Mouse (Mus musculus): ENCODE results near the gene Creb3. TPM values are rescaled to one million over a fixed set of nuclear protein-coding genes. Genes with fewer than 3 reads are reported as not detected.
"Not testable (repeated sequence)": the region's sequence is repeated elsewhere in the genome, so short reads cannot be mapped to it uniquely, and the experiment has no call there.

Gene Creb3
- total RNA-seq (2022) = 10 to 100 TPM; 39.7 to 48.8 (median 43.2) TPM

DNA sequence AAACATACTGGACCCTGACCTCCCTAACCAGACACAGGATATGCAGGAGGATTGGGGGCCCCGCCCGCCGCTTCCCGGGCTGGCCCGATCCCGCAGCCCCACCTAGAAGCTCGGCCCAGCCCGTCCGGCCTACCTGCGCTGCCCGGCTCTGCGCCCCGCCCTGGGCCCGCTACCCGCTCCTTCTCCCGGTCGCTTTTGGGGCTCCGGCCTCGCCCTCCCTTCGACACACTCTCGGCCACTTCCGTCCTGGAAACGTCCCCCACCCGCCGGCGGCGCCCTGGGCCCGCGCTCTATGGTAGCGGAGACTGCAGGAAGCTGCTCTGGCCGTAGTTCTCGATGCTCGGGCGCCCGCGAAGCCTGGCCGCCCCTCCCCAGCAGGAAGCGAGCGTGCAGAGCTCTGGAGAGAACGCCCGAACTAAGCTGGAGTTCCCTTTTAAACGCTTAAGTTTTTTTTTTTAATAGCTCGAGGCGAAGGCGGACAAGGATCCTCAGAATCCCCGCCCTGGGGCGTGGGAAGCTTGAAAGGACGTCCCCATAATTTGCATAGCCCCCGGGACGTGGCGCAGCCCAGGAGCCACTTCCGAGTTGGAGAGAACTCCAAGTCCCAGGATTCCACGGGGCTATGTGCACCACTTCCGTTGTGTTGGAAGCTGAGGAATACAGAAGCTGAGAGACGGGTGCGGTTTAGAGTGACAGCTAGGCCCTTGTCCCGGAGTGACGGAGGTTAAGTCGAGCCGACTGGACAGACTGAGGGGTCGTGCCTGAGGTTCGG lies at the start of gene Creb3, which contains the start of gene Tln1:
Gene Creb3, plus strand, starts transcription at position 336 of the 772 bp plus-strand sequence.
Gene Tln1, minus strand, starts transcription at position 695 of the 772 bp plus-strand sequence.
- DNase-seq (ENCODE audit: low spot score) = peak; percentile 98

- no peak for DNase-seq (ENCODE audit: low spot score)
These were observed 49.5 kb upstream of the Creb3 start for GRCm38 (mm10) chr4:43512653-43513052.

DNA sequence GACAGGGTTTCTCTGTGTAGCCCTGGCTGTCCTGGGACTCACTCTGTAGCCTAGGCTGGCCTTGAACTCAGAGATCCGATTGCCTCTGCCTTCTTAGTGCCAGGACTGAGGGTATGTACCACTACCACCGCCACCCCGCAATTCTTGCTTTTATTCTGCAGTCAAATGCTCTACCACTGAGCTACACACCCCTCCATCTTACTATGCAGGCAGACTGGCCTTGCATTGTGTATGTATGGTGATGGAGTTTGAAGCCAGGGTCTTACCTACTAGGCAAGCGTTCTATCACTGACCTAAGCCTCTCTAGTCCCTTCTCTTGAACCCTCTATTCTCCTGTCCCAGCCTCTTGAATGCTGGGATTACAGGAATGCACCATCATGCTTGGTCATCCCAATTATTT lies 48.8 kb upstream of the Creb3 start:
- no peak for DNase-seq (ENCODE audit: low spot score)

- DNase-seq (ENCODE audit: low spot score) = no peak
These were observed 48.3 kb upstream of the Creb3 start for GRCm38 (mm10) chr4:43513791-43514190.

DNA sequence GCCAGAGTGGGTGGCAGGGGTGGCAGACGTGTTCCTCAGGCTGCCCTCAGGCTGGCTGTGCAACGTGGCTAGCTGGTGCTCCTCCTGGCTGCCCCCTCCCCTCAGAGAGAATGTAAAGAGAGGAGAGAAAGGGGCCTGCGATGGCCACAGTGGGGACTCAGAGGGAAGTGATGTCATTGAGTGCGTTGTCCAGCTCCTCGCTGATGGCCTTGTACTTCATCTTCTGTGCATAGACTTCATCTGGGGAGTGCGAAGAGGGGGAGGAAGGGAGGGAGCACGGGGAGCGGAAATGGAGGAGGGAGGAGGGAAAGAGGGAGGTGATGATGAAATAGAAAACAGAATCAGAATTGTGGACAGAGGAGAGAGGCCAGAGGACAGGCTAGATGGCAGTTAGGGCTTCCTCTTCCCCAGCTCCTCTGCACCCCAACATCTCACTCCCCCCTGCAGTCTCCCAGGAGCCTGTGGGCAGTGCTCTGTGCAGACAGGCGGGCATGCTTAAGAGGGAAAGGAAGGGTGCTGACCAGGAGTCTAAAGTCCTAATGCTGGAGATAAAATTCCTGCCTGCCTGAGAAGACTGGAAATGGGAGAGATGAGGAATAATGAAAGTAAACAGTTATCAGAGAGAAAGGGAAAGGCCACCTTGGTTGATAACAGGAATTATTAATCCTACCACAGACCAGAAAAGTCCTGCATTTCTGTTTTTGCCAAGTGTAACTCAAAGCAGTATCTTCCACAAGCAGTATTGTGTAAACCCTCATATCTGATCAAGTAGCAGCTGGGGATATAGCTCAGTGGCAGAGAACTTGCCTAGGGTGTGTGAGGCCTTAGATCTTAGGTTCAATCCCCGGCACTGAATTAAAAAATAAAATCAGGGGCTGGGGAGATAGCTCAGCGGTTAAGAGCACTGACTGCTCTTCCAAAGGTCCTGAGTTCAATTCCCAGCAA lies 46.1 kb upstream of the Creb3 start:
- no peak for DNase-seq (ENCODE audit: low spot score)

GRCm38 (mm10) chr4:43519551-43519950 lies 42.6 kb upstream of the Creb3 start:
- no peak for DNase-seq (ENCODE audit: low spot score)

- peak; percentile 91 for DNase-seq (ENCODE audit: low spot score)
These were observed 42.2 kb upstream of the Creb3 start for GRCm38 (mm10) chr4:43519956-43520355.

- DNase-seq (ENCODE audit: low spot score) = no peak
These were observed 34.3 kb upstream of the Creb3 start for GRCm38 (mm10) chr4:43527880-43528279.

DNA sequence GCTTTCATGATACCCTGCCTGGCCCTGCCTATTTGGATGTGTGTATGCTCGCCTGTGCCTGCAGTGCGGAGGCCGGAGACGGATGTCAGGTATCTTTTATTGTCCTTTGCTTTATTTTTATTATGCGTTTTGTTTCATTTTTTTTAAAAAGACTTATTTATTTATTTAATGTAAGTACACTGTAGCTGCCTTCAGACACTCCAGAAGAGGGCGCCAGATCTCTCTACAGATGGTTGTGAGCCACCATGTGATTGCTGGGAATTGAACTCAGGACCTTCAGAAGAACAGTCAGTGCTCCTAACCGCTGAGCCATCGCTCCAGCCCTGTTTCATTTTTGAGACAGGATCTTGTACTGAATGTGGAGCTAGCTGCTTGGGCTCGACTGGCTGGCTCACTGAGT lies 33.6 kb upstream of the Creb3 start:
- no peak for DNase-seq (ENCODE audit: low spot score)

- DNase-seq (ENCODE audit: low spot score) = no peak
These were observed 32.0 kb upstream of the Creb3 start for GRCm38 (mm10) chr4:43530081-43530501.

- DNase-seq (ENCODE audit: low spot score) = peak; percentile 58
These were observed 31.6 kb upstream of the Creb3 start for GRCm38 (mm10) chr4:43530581-43530980.

GRCm38 (mm10) chr4:43533270-43533669 lies 28.9 kb upstream of the Creb3 start:
- DNase-seq (ENCODE audit: low spot score) = no peak

DNA sequence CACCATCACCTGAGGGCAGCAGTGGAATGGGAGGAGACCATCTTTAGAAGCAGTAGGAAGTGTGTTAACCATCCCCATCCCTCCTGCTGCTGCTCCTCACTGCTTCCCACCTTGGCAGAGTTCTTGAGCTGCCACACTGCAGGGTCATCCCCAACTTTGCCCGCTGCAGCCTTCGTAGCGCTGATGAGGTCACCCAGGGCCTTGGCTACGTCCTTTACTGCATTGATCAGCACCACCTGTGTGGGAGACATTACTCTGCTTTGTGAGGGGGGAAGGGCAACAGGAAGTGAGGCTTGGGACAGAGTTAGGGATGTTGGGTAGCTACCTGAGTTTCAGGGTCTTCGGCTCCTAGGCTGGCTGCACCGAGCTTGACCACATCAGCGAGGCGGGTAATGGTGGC lies 26.5 kb upstream of the Creb3 start:
- DNase-seq (ENCODE audit: low spot score) = no peak

DNA sequence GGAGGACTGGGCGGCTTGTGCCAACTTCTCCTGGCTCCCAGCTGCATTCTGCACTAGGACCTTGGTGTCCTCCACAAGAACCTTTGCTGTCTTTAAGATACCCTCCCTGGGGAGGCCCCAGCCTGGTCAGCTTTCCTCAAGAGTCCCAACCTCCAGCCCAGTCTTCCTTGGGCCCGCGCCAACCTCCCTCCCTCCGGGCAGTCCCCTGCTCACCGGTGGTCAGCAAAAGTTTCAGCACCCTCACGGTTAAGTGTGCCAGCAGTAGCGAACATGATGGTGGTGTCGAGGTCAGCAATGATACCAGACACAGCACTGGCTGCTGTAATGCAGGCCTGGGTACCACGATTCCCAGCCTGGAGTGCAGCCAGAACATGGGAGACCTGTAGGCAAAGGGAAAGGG lies 26.1 kb upstream of the Creb3 start:
- DNase-seq (ENCODE audit: low spot score) = no peak

GRCm38 (mm10) chr4:43542044-43542443 lies 20.1 kb upstream of the Creb3 start:
- no peak for DNase-seq (ENCODE audit: low spot score)

DNA sequence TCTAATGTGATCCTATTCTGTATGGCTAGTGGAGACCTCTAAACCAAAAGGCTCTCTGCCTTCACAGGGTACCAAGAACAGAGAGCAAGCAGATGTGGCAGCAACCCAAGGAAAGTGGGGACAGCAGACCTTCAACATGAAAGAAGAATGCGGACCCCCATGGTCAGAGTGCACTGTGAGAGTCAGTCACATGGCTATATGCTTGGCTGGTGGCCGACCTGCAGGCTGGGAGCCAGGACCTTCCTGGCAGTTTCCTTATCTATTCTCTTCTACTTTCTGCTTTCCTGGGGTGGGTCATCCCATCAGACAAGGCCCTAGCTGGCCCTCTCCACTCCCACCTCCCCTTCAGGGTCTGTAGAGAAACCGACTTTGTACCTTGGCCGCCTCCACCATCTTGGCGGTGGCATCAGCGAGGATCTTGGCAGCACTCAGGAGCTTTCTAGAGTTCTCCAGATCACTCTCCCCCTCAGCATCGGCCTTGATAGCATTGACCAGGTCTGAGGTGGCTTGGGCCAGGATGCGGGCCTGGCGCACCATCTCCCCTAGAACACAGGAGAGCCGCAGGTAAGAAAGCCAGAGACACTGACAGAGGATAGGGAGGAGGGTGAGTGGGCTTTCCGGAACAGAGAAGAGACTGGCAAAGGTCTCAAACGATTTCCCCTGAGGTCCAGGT lies 15.6 kb upstream of the Creb3 start:
- DNase-seq (ENCODE audit: low spot score) = no peak

DNA sequence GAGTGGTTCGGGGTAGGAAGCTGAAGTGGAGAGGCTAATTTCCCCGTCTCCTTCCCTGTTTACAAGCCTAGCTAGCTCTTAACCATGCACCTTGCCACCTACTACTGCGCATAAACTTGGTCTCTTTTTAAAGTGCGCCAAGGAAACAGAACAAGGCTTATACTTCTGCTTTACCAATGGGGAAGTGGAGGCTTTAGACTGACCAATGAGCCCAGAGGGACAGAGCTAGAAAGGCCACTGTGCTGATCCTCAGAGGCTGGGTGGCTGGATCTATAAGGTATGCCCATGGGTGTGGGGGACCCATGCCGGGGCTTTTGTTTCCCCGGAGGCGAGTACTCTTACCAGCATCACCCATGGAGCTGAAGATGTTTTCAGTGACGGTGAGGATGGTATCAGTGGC lies 15.0 kb upstream of the Creb3 start:
- DNase-seq (ENCODE audit: low spot score) = no peak

DNA sequence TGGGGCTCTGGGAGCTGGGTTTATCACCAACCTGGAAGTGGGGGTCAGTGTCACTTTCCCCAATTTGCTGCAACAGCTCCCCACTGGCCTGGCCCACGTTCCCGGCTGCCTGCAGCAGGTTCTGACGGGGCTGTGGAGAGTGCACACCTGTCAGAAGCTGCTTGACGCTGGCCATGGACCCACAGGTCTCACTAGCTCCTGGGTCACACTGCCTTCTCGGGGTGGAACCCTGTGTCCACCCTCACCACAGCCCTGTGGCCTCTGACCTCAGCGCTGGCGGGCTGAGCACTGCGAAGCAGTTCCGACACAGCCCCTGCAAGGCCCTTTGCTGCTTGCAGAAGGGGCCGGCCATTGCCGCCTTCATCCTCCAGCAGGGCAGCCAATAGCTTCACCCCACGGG lies 13.1 kb upstream of the Creb3 start:
- DNase-seq (ENCODE audit: low spot score) = no peak

DNA sequence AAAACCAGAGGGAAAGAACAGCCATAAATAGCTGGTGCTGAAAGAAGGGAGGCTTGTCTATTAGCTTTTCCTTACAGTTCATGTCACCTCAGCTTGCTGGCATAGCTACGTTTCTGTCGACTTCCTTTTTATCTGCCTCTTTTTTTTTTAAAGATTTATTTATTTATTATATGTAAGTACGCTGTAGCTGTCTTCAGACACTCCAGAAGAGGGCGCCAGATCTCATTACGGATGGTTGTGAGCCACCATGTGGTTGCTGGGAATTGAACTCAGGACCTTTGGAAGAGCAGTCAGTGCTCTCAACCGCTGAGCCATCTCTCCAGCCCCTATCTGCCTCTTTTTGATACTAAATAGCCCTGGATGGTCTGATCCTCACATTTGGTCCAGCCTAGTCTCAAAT lies 10.3 kb upstream of the Creb3 start:
- DNase-seq (ENCODE audit: low spot score) = not testable (repeated sequence)

DNA sequence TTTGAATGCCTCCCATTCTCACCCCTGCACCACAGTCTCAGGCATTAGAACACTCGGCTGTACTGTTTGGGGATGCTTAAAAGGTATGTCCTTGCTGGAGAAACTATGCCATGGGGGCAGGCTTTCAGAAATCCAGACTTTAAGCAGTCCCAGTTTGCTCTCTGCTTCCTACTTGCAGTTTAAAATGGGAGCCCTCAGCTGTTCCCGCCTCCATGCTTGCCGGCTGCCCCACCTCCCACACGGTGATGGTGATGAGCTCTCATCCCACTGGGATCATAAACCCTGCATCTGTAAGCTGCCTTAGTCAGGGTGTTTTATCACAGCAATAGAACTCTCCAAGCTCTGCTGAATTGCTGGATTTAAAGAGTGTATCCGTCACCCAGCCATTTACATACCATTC lies 9.7 kb upstream of the Creb3 start:
- DNase-seq (ENCODE audit: low spot score) = no peak

DNA sequence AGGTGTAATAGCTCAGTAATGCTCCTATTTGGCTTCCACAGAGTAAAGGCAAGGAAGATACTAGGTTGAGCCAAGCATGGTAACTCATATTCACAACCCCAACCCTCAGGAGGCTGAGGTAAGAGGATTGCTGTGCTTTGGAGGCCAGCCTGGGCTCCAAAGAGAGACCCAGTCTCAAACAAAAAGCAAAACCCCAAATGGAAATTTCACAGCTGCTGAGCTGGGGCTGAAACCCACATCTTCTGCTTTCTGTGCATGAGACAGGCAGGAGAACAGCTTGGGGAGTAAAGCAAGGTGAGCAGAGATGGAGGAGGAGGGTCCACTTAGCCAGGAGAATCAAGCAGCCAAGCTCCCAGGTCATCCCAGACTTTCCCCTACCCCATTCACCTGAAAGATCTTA lies 8.2 kb upstream of the Creb3 start:
- DNase-seq (ENCODE audit: low spot score) = no peak

DNA sequence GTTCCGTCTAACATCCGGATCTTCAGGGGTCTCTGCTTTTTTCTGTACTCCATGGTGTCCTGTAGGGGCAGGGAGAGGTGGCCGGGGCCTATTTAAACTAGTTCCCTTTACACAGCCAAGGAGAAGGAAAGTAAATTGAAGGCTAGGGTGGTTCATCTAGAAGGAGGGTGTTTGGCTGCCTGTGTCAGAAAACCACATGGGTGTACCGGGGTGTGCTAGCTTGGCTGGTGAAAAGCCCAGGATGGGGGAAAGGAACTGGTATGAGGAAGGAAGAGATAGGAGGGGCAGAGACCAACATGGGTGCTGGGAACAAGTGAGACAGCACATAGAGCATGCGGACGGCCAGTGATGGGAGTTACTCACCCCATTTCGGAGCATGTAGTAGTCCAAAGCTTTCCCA lies 6.2 kb upstream of the Creb3 start:
- DNase-seq (ENCODE audit: low spot score) = no peak

Measured in heart, adult 8-10 months (tissue).